Mouse (Mus musculus) liver, postnatal 0 days (tissue): Measurements from ENCODE around the gene Insr.
A peak's percentile ranks its signal among the peaks of the same experiment; 100 is the strongest.

Source experiments
- CTCF ChIP-seq: sonication (generic); IDR thresholded peaks from 2 replicates; pipeline ENCODE4 v1.5.1; 2016; ENCODE audit warnings: antibody characterized with exemption, low read depth
- EP300 ChIP-seq: IDR thresholded peaks from 2 replicates; pipeline ENCODE4 v1.6.1; 2016; ENCODE audit warnings: antibody characterized with exemption, low read depth, mild to moderate bottlenecking

DNA sequence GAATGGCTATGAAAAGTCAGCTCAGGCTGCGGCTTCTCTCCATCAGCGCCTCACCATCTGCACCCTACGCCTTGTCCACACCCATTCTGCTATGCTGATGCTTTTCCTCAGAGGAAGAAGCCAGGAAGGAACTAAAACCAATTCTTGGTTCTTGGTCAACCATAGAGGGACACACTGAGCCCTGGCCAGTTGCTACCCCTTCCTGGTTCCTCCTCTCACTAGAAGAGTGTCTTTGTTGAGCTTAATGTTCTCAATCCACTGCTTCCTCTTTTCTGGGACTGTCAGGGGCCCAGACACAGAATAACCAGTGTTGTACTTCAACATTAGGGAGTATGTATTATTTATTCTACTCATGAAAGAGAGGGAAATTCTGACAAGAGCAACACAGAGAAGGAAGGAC, 28.3 kb downstream of the Insr start:
- TF ChIP-seq EP300 (no peak), CTCF (0 out of 2 replicates have a peak, but pooled peaks have one; percentile 17)
